Mouse (Mus musculus) testis, postnatal 14 days (tissue): ENCODE data around the gene Pla2g12a.

Experiments
- DNase-seq: peaks from one replicate; pipeline ENCODE4 v3.0.0; 2021; ENCODE audit warnings: low spot score

Pla2g12a gene

DNA sequence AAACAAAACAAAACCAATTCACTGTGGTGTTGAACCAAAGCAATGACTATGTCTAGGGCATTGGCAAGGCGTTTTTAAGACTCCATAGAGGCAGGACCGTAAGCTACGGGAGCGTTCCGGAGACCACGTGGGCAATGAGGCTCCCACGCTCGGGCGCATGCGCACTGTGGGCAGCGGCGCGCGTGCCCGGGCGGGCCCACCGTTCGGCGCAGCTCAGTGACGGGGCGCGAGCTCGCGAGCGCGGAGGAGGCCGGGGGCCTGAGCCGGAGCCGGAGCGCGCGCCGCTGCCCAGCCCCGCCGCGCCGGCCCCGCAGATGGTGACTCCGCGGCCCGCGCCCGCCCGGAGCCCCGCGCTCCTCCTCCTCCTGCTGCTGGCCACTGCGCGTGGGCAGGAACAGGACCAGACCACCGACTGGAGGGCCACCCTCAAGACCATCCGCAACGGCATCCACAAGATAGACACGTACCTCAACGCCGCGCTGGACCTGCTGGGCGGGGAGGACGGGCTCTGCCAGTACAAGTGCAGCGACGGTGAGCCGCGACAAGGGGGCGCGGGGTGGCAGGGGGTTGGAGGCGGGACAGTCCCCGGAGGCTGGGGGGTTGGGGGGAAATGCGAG, at the start of gene Pla2g12a:
Gene Pla2g12a (plus strand): TSS at position 202 of the 617 bp plus-strand sequence.
- peak; percentile 91 for DNase-seq

DNA sequence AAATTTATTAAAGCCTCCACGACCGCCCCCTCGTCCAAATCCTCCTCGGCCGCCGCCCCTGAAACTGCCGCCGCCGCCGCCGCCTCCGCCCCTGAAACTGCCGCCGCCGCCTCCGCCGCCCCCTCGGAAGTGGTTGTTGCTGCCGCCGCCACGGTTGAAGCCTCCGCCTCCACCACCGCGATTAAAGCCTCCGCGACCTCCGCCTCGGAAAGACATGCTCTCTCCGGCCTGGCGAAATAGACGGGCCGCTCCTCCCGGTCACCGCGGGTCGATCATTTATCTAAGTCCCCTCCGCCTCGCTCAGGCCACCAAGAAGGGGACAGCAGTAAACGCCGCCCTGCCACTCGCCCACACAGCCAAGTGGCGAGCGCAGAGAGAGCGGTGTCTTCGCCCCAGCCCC, 47.8 kb upstream of the Pla2g12a start:
- no peak for DNase-seq

DNA sequence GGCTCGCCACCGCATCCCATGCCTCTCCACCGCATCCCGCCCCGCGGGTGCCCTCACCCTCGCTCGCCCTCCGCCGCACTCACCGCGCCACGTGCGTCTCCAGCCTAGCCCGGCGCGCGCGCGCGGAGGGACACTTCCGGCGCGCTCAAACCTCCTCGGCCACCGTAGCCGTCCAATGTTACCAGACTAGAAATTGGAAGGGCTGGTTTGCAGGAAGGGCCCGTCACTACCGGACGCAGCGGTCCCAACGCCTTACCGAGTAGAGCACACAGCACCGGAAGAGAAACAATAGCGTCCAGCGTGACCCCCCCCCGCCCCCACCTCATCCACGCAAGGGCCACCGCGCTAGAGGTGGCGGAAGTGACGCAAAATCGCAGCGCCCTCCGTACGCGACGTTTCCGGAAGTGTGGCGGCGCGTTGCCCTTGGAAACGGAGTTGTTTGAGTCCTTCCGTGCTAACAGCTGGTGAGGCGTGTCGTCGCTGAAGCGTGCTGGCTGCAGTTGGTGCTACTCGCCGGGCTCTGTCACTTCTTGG, 47.3 kb upstream of the Pla2g12a start, which contains the start of gene Gar1:
Gene Gar1 (minus strand): TSS at position 362 of the 534 bp plus-strand sequence.
- DNase-seq: peak; percentile 94

DNA sequence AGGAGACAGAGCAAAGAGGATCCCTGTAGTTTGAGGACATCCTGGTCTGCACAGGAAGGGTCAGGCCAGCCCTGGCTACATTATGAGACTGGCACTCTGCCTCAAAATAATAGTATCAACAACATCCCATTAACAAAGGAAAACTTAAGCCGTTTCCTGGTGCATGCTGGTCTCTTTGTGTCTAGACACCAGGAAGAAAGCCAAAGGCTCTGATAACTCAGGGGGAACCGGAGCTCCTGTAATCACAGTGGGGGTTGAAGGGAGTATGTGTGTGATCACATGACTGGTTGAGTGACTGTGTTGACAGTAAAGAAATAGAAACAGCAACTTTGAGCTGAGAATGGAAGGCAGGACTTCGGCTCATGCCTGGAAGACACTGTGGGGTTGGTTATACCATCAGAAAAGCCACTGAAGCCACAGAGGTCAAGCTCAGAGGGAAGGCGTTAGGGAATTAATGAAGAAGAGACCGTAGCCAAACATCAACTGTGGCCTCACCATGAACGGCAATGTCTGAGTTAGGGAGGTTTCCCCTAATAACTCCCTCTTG, 42.9 kb upstream of the Pla2g12a start, which contains the start of gene Cfi:
Gene Cfi (plus strand): TSS at position 497 of the 547 bp plus-strand sequence.
- no peak for DNase-seq

DNA sequence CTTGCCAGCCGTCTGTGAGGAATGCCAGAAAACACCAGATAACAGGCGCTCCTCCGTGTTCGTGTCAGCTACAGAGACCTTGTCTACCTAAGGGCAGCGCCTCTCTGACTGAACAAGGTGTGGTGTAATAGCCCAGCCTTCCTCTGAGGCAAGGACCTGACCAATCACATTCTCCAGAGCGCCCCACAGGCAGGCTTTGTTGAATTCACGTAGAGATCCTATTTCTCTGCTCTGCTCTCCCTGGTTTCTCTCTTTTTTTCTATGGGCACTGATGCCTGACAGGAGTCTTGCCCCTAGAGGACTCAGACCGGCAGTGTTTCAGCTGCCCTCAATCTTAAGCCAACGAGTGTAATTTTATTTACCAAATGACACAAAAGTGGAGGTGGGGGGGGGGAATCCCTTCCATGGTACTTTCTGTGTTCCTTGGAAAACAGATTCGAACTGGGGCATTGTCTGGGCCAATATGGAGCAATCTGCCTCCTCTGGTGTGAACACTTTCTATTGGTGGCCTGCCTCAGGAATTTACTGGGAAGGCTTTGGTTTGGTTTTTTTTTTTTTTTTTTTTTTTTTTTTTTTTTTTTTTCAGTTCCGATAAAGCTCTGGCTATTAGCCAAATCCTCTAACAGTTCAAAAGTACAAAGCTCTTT, 42.2 kb upstream of the Pla2g12a start:
- no peak for DNase-seq

DNA sequence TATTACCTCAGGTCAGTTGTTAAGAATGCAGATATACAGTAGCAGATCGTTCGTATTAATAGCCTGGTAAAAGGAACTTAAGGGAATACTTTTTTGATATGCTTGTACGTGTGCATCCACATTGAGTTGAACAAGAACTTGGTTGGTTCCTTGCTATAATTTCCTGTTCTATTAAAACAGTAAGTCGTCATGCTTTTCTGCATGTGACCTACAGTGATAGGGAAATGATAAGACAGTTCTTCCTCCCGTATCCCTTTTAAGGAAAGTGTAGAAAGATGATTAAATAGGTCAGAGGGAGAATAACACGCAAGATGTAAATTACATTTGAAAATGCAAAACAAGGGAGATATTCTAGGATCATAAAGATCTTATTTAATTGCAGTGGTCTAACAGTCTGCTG, 41.4 kb upstream of the Pla2g12a start:
- DNase-seq: no peak

DNA sequence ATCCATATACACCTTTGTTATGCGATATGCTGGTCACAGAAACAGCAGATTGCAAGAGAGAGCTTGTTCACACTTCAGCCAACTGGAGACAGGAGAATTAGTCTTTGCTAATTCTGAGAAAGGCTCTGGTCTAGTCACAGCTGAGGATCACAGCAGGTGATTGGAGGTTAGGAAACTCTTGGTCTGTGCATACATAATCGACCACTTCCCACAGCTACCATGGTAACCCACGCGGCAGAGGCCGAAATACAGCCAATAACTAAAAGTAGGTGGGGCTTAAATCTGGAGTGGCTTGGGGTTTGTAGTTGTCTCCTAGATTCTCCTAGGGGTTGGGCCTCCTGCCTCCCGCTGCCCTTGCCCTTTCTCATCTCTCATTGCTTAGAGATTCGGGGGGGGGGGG, 40.4 kb upstream of the Pla2g12a start:
- no peak for DNase-seq

DNA sequence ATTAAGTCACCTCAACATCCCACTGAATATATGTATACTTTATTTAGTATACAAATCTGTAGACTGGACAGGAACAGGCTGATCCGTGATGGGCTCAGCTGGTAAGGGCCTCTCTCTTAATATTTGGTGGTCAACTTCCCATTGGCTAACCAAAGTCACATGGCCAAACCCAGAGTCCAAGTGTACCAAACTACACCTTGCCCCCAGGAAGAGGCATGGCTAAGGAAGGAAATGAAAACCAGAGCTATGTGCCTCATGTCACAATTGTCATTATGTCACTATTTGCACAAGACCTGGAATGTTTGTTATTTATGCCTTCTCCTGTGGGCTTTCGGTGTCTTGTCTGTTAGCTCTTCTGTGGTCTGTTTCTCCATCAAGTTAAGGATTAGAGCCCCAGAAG, 32.5 kb upstream of the Pla2g12a start:
- DNase-seq: no peak

DNA sequence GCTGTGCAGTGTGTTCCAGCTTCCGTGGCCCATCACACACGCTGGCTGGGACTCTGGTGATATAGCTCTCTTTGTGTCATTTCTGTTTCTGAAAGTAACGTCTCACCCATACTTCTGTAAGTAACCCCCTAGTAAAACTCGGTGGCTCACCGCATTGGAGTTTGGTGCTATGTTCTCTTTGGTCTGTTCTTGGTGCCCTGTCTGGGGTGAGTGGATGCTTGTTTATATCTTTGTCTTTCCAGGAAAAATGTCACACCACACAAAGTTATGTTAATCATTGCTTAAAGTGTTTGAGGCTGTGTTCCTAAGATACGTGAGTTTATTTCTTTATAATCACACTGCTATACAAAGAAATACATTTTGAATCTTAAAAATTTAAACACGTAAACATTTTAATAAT, 31.6 kb upstream of the Pla2g12a start:
- DNase-seq: no peak

DNA sequence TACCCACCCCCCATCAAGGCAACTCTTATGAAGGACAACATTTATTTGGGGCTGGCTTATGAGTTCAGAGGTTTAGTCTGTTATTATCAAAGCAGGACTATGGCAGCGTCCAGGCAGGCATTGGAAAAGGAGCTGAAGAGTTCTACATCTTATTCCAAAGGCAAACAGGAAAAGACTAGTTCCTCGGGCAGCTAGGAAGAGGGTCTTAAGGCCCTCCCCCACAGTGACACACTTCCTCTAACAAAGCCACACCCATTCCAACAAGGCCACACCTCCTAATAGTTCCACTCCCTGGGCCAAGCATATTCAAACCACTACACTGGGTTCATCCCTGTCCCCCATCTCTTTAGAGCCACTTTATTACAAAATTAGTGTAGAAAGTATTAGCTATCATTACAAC, 15.8 kb upstream of the Pla2g12a start:
- DNase-seq: no peak

DNA sequence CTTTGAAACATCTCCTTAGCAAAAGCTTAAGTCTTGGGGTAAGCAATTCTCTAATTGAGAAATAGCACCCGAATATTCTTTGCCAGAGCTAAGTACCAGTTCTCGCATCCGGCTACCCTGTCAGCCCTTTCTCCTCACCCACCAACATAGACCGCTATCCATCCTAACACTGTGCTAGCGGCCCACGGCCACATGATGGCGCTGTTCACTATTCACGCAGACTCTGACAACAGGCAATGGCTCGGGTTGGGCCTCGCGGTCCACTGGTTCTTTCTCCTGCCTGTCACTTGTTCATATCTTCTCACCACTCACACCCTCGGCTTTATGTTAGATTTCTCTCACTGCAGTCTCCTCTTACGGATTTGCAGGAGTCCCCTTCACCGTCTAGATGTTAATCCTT, 14.7 kb upstream of the Pla2g12a start:
- peak; percentile 78 for DNase-seq

DNA sequence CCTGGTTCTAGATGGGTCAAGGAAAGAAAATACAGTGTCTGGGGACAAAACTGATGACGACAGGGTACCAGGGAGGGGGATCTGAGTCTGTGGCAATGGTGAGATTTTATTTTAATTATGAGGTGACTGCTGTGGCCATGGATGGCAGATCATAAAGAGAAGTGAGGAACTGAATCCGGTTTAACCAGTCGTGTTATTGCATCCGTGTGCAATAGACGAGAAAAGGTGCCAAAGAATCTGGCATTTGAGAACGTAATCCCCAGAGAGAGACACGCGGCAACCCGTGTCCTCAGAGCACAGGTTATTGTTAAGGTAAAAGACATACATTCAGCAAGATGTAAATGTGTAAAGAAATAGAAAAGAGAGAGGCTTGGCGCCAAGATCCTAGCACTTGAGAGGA, 1.1 kb upstream of the Pla2g12a start:
- DNase-seq: no peak

DNA sequence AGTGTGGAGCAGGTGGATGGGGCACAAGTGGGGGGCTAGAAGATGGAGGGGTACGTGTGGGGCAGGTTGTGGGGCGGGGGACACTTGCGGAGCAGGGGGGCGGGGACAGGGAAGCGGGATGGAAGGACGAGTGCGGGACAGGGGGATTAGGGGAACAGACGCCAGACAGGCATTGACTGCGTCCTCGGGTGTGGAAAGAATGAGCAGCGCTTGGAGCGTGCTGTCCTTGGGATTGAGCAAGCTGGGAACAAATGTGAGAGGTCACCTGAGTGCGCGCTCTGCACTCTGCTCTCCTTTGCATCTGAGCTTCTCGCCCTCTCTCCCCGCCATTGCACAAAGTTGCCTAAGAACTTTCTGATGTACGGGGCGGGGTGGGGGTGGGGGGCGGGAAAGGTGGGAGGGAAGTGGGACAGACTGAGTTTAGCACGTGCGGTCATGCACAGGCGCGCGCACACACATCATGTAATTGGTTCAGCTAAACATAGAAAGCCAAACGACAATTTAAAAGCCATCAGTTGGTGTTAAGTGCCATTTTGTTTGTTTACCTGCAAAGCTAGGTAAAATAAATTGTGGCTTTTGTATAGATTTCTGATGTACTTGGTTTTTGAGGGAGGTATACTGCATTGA, 838 bp downstream of the Pla2g12a start:
- DNase-seq: peak; percentile 59

DNA sequence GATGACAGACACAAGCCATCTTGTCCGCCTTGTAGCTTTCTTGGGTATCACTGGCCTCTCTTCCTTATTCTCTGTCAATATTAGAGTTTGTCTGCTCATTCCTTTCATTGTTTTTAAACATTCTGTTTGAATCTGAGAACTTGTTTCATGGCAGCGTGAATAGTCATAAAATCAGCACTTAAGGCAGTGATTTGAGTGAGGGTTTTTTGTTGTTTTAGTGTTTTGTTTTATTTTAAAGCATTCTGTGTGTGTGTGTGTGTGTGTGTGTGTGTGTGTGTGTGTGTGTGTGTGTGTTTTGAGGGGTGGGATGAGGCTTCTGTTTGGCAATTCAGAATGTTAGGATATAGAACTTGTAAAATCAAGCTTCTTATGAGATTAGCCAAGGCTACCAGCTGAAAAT, 1.5 kb downstream of the Pla2g12a start:
- DNase-seq: no peak

DNA sequence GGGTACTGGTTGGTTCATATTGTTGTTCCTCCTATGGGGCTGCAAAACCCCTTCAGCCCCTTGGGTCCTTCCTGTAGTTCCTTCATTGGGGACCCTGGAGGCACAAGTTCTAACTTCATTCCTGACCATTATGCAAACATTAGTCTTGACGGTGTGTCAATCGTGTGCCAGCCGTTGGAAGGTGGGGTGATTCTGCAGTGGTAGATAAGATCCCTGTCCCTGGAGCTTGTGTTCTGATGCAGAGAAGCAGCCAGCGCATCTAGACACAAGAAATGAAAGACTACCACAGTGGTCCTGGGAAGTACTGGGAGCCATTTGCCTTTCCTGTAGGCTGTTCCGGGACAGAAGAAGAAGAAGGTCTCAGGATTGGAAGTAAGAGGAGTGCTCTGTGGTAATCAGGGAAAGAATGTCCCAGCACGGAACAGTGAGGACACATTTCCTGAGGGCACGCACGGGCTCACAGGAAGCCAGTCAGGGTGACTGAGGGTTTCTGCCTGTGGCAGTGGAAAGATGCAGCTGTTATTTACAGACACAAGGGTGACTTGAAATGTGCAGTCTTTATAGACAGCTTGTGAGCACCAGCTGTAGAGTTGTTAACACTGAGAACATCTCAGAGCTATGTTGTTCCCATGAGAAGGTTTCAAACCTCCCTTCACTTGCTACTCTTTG, 2.7 kb downstream of the Pla2g12a start:
- no peak for DNase-seq

DNA sequence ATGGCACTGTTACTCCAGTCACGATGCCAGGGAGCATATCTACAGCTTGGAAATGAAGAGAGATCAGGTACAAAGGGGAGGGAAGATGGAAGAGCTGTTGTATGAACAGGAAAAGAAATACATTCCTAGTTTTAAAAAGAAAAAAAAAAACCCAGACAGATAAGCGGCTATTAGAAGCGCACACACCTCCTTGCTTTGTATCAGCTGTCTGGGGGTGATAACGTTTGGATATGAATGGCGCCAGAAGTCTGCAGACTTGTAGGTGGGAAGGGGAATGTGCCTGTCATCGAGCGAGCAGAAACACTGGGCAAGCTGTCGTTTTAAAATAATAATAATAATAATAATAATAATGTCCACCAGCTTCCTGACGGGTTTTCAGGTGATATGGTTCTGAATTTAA, 7.2 kb downstream of the Pla2g12a start:
- DNase-seq: no peak

DNA sequence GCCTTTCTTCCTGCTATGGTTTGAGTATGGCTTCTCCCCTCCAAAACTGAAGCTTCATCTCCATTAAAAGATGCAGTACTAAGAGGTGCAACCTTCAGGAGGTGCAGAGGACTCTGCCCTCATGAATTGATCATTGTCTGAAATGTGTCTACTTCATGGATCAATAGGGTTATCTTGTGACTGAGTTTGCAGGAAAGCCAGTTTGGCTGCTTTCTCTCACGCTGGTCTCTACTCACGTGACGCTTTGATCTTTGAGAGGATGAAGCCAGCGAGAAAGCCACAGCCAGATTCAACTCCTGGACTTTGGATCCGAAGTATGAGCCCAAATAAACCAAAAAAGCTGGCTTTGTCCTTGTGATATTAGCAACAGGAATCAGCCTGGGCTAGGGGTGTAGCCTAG, 8.0 kb downstream of the Pla2g12a start:
- DNase-seq: no peak

DNA sequence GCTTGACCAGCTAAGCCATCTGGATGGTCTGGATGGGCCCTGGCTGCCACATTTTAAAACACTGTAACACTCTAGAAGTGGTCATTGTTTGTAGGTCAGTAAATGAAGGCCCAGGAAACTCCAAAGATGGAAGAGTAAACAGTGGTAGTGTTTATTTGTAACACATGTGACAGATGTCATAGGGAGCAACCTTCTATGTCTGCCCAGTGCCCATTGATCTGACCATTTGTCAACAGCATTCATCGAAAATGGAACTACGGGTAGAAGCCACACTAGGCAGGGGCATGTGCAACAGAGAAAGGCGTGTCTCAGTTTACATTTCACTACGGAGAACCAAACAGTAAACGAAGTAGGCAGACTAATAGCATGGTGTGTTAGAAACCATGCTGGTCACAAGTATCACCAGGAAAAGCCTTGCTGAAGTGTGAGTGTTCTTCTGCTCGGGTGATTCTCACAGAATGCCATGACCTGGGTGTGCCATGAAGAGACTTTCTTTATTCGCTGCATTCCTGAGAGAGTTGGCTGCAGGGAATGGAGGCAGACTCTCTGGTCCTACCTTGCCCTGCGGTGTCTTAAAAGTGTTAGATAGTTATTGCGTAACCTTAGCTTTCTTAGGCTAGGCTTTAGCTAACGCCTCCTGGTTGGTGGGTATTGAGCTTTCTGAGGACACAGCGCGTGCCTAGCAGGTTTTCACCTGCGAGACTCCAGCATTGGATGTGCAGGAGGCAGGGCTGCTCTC, 9.5 kb downstream of the Pla2g12a start:
- DNase-seq: no peak

DNA sequence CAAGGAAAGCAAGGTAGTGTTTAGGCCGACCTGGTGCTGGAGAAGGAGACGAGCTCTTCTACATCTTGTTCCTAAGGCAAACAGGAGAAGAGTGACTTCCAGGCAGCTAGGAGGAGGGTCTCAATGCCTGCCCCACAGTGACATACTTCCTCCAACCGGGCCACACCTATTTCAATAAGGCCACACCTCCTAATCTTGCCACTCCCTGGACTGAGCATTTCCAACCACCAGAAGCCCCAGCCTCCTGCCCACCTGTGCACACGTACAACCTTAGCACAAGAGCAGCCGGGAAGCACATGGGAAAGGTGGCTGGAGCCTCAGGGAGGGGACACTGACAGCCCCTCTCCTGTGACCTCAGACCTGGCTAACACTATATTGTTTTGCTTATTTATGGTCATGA, 13.6 kb downstream of the Pla2g12a start:
- no peak for DNase-seq

DNA sequence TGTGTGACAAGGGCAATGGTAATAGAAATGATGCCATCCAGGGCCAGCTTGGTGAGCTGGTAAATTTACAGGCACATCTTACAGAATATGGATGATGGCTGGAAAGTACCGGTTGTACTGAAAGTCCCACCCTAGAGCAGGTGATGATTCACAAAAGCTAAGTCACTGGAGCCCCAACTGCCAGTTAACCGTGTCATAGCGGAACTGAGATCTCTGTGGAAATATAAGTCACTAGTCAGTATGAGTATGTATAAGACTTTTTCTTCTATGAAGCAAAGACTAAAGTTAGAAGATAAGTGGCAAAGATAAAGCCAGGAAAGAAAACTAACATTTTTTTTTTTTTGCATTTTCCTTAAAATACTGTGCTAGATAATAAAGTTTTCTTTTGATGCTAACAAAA, 14.7 kb downstream of the Pla2g12a start:
- DNase-seq: no peak

DNA sequence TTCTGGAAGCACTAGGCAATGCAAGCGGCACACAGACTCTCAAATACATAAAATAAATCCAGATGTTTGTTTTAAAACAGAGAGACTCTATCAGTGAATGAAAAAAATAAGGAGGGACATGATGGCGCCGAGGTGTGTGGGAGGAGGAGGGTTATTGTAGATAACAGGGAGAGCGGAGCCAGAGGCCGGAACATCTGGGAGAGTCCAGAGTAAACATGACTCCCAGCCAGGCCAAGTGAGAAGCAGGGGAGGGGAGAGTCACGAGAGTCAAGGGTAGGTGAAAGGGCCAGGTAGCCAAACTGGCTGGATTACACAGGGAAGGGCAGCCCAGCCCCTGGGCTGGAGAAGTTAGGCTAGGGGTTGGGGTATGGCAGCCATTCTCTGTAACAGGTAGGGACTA, 18.2 kb downstream of the Pla2g12a start:
- no peak for DNase-seq

DNA sequence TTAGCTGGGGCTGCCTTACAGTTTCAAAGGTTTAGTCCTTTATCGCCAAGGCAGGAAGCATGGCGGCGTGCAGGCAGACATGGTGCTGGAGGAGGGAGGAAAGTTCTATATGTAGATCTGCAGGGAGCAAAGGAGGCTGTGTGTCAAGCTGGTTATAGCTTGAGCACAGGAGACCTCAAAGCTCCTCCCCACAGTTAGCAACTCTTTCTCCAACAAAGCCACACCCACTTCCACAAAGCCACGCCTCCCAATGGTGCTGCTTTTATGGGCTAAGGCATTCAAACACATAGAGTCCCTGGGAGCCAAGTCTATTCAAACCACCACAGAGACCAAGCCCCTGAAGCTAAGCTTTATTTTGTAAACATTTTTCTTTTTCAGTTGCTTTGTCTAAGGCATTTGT, 20.5 kb downstream of the Pla2g12a start:
- DNase-seq: no peak
